Mouse (Mus musculus) small intestine, adult 2 months (tissue): ENCODE measurements around the gene Fsd2.

Experiments
- CTCF ChIP-seq: fragments of 200-500 bp; IDR thresholded peaks from 2 replicates; pipeline ENCODE4 v1.5.1; 2012; ENCODE audit warnings: low read depth, mild to moderate bottlenecking, control low read depth, inconsistent platforms, low read length, moderate library complexity, mixed read lengths; ENCODE audit not compliant: insufficient replicate concordance, insufficient read length; ENCODE audit errors: extremely low read depth
- POLR2A ChIP-seq: fragments of 200-500 bp; IDR thresholded peaks from 2 replicates; pipeline ENCODE4 v1.6.1; 2012; ENCODE audit warnings: low read depth, mild to moderate bottlenecking, control low read depth, inconsistent platforms, low read length, moderate library complexity

DNA sequence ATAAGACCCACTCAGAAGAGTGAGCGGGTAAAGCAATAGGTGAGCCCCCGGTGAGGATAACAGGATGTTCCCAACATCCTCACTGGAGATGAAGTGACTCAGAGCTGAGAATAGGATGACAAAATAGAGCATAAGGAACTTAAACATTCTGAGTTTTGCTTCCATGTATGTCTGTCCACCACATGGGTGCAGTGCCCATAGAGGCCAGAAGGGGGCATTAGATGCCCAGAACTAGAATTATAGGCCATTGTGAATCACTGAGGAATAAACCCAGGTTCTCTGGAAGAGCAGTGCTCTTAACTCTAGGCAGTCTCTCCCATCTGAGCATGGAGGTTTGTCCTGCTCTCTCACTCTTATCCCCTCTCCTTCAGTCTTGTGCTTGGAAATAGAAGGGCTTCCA lies 12.4 kb downstream of the Fsd2 start:
- TF ChIP-seq CTCF (no peak), POLR2A (no peak)
